Mouse (Mus musculus) C3H10T1/2 (cell line): ENCODE data around the gene Foxe1. TPM values are rescaled to one million over a fixed set of nuclear protein-coding genes. Genes with fewer than 3 reads are reported as not detected.

Source experiments
- polyA plus RNA-seq, 2 experiments: library from polyadenylated mRNA; unstranded; fragments of >200 nt; fragmentation: generic; extraction: Trizol; gene quantifications; one replicate each; pipeline ENCODE4 v1.2.1; 2012; ENCODE audit warnings: missing spikeins in 2 of 2

Foxe1 gene
- not detected for polyA plus RNA-seq

GRCm38 (mm10) chr4:46343596-46344260, at the start of gene Foxe1:
Gene Foxe1, plus strand, starts transcription at chr4:46343609.

GRCm38 (mm10) chr4:46389013-46389611, 45.7 kb downstream of the Foxe1 start, which contains the start of gene Trmo:
Gene Trmo, minus strand, starts transcription at chr4:46389437.

Other genes with a start within 250 kb of the Foxe1 start
- 10 to 100 TPM; 22.9 to 36.7 TPM for gene Ncbp1, start 205.0 kb upstream of the Foxe1 start, polyA plus RNA-seq
- gene Tstd2, start 204.9 kb upstream of the Foxe1 start, polyA plus RNA-seq = 10 to 100 TPM in 1 of 2 experiments, 1 to 10 TPM in 1; 1.8 to 13.4 TPM
- 10 to 100 TPM in 1 of 2 experiments, 1 to 10 TPM in 1; 4.5 to 44.3 TPM for gene Xpa, start 147.3 kb upstream of the Foxe1 start, polyA plus RNA-seq
- gene Trmo, start 45.8 kb downstream of the Foxe1 start, polyA plus RNA-seq = 1 to 10 TPM; 1.9 to 4.4 TPM
- under 1 TPM in 1 of 2 experiments, not detected in 1; 0.01 TPM for gene Hemgn, start 69.9 kb downstream of the Foxe1 start, polyA plus RNA-seq
- gene Anp32b, start 107.3 kb downstream of the Foxe1 start, polyA plus RNA-seq = 100 to 1,000 TPM; 188 to 192 TPM
- 100 to 1,000 TPM in 1 of 2 experiments, 10 to 100 TPM in 1; 62.6 to 156 TPM for gene Nans, start 145.6 kb downstream of the Foxe1 start, polyA plus RNA-seq
- gene Trim14, start 192.5 kb downstream of the Foxe1 start, polyA plus RNA-seq = under 1 TPM; 0.02 to 0.22 TPM